Mouse (Mus musculus) ovary, postnatal 36 days (tissue): ENCODE measurements at regions not wholly inside any gene's neighbourhood (a gene's known extent, or its start where the extent isn't known, plus 50 kb on each side); places are given as distances from the start of the nearest gene placed in this dataset.
"Not testable (repeated sequence)": the region's sequence is repeated elsewhere in the genome, so short reads cannot be mapped to it uniquely, and the experiment has no call there.

Experiments used
- DNase-seq: peaks from one replicate; pipeline ENCODE4 v3.0.0; 2022; ENCODE audit warnings: low spot score, mixed read lengths

GRCm38 (mm10) chr13:107587678-107588077, 456.6 kb upstream of the Smim15 start:
- DNase-seq, result no peak

DNA sequence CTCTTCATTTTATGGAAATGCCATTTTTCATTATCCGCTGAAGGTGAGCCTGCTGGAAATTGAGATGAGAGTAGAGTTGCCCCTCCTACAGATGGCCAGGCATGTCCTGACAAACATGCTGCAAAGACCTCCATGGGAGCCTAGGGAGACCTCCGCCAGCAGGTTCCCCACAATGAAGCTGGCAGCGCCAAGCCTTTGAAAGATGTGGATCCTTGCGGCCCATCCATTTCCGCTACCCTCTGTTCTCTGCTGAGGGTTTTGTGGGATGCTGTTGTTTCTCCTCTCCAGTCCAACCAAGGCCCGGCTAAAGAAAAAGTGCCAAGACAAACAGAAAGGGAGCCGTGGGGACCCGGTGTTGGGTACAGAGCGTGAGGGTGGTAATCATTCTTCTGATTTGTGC, 458.3 kb upstream of the Smim15 start:
- DNase-seq, result no peak

- DNase-seq, result no peak
Observed at GRCm38 (mm10) chr13:107585353-107585752, 458.9 kb upstream of the Smim15 start.

- no peak for DNase-seq
Observed at GRCm38 (mm10) chr13:107578968-107579367, 465.3 kb upstream of the Smim15 start.

GRCm38 (mm10) chr13:107577809-107578208, 466.4 kb upstream of the Smim15 start:
- DNase-seq, result no peak

GRCm38 (mm10) chr13:107577272-107577671, 467.0 kb upstream of the Smim15 start:
- no peak for DNase-seq

DNA sequence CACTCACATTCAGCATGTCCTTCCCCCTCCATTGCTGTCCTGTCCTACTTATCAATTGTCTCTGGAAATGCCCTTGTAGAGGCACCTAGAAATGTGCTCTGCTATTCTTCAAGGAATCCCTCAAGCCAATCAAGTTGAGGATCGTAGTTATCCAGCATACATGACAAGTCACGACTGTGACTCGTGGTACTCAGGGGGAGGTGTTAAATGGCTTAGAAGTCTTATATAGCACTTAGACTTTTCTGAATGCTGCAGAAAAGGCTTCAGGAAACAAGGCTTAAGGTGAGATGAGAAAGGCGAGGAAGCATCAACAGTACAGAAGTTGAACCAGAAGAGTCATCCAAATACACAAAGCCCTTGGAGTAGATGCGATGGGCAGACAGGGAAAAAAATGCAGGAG, 467.5 kb upstream of the Smim15 start:
- DNase-seq, result no peak

- no peak for DNase-seq
Observed at GRCm38 (mm10) chr13:107575025-107575424, 469.2 kb upstream of the Smim15 start.

DNA sequence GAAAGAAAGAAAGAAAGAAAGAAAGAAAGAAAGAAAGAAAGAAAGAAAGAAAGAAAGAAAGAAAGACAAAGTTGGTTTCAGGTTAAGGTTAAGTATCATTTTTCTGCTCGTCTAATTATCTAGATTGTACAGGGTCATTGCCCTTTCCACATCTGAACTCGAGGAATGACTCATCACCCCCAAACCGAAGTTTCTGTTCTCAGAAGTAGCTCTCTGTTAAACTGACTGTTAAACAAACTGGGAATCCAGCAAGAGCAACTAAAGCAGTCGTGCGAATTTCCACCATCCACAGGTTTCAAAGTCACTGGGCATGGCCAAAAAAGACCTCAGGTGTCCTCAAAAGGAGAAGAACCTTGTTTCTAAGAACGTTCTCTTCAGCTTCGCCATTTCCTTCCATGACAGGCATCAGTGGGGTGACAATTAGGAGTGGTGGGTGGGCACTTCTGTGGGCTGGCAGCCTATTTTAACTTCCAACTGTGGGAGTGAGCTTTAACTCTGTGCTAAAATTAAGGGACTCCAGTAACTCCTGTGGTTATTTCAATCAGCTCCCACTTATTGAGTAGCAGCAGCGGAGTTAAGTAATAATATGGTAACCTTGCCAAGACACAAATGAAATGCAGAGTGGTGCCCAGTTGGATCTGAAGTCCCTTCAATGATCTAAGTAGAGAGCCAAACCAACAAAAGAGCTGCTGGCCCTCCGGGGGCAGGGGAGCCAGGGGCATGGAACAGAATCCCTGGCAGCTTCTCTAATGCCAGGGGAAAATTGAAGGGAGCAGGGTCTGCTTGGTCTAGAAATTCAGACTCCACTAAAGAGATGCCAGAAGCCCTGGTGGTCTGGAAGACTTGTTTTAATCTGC, 470.5 kb upstream of the Smim15 start:
- DNase-seq, result no peak

DNA sequence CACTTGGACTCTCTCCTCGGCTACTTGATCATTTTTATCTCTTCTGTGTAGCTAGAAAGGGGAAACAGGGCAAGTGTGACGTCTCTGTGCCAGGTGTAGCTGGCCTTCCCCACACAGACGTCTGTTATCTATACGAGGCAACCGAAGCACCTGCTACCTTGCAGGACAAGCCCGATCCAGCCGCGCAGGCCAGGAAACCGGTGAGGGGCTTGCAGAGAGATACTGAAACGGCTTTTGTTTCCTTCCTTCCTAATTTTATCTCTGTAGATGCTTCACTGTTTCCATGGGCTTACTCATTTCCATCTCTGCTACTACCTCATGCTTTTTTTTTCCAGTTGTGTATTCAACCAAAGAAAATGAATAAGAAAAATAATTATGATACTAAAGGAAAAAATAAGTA, 472.7 kb upstream of the Smim15 start:
- no peak for DNase-seq

DNA sequence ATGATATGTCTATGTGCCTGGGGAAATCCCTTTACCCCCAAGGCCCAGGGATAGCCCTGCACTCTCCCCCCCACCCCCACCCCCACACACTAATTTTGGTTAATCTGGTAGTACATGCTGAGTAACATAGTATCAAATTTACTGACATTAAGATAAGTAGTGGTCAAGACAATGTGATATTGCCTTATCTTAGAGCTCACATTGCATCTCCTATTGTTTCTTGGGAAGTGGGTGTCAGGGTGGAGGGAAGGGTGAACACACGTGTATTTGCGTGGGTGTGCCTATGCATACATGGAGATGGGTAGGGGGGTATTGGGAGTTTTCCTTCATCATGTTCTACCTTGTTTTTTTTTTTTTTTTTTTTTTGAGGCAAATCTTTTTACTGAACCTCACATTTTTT, 474.8 kb upstream of the Smim15 start:
- DNase-seq, result no peak

- no peak for DNase-seq
Observed at GRCm38 (mm10) chr13:107568701-107569121, 475.5 kb upstream of the Smim15 start.

GRCm38 (mm10) chr13:107562463-107562862, 481.8 kb upstream of the Smim15 start:
- DNase-seq, result no peak

GRCm38 (mm10) chr13:107561529-107561928, 482.7 kb upstream of the Smim15 start:
- no peak for DNase-seq

DNA sequence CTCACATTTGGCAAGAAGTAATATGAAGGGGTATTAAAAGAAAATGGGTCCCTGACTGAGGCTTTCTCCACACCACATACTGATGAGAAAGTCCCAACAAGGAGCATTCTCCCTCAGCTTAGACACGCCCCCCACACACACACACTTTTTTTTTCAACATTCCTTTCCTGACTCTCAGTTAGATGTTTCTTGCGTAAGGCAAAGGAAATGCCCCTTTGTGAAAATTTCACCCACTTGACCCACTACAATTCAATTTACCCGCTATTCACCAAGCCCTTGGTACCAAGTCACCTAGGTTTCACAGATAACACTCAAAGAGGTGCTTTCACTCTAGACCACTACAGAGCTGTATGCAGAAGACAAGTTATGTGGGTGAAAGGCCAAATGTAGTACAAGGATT, 488.3 kb upstream of the Smim15 start:
- DNase-seq, result no peak

GRCm38 (mm10) chr13:107554091-107554490, 490.2 kb upstream of the Smim15 start:
- DNase-seq, result no peak

GRCm38 (mm10) chr13:107552165-107552564, 492.1 kb upstream of the Smim15 start:
- DNase-seq, result no peak

GRCm38 (mm10) chr13:107549995-107550394, 494.3 kb upstream of the Smim15 start:
- not testable (repeated sequence) for DNase-seq

- DNase-seq, result no peak
Observed at GRCm38 (mm10) chr13:107547073-107547472, 497.2 kb upstream of the Smim15 start.

DNA sequence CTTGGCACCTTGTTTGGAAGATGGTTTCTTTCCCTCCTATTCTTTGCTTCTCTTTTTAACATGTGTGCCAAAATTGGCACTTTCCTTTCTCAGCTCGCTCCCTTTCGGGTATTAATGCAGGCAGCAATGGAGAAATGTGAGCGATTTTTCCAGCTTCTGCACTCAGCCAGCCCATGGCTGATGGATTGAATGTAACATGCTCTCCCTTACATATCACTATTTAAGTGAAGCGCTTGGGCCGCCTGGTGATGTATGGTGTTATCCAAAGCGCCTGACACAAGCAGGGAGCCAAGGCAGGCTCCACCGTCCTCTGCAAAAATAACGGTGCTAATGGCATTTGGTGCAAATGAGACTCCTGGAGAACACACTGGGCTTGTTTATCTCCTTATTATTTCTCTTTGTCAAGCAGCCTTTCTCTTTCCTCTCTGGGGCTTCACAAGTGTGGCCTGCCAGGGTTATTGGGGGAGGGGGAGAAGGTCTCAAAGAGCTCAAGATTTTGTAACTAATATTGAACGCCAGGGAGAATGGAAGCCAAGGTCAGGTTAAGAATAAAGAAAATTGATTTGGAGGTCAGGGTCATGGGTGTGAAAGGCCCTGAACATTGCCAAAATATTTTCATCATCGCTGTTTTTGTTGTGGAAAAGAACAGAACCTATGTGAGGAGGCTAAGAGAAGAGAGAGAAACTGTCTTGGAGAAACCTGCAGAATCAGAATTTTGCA, 497.9 kb upstream of the Smim15 start:
- no peak for DNase-seq

DNA sequence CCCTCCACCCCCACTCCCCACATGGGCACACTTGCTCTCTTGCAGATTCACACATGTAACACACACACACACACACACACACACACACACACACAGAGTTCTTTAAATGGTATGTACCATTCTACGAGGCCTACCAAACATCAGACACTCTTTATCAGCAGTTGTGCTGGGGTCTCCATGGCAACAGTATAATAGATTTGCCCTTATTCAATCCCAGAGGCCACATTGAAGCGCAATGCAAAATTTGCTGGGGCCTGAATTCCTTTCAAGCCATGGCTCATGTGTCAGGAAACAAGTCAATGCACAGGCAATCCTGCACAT, 502.7 kb upstream of the Smim15 start:
- no peak for DNase-seq

GRCm38 (mm10) chr13:107540784-107541634, 503.2 kb upstream of the Smim15 start:
- no peak for DNase-seq

DNA sequence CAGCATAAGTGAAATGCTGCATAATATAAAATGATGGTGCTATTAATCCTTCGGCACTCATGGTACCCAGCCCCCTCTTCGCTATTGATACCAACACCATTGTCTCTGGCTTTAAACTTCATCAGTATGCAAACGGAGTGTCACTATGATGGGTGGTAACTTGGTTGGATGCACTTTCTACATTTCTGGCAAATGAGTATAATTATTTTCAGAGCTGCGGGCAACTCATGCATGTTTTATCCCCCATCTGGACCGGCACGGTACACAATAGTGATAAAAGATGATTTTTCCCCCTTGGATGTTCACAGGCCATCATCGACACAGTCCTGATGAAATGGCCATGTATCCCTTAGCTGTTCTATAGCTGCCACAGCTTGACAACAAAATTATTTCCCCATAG, 503.9 kb upstream of the Smim15 start:
- no peak for DNase-seq
